Mouse (Mus musculus): ENCODE data around the gene Elmo2. TPM values are rescaled to one million over a fixed set of nuclear protein-coding genes. Genes with fewer than 3 reads are reported as not detected.

Elmo2 gene
- total RNA-seq, 1 experiment = 21.7 TPM

- H3K4me3 ChIP-seq (ENCODE audit: insufficient read depth in 1 of 2, low read depth in 1 of 2, low read length in 2 of 2, poor library complexity in 1 of 2, severe bottlenecking in 1 of 2) = no peak overlapping the region
- H3K9me3 ChIP-seq (ENCODE audit: control insufficient read depth, insufficient read depth, low read depth, low read length) = no peaks in the 10 kb centered on the region
- TF ChIP-seq ZNF384 (IDR thresholded peaks at IDR 0.05; ENCODE audit: low read depth, low read length) (no peak), CHD2 (IDR thresholded peaks at IDR 0.05; ENCODE audit: low read depth, low read length) (no peak), ZC3H11A (IDR thresholded peaks at IDR 0.05; ENCODE audit: borderline replicate concordance, low read depth, low read length) (no peak), HCFC1 (IDR thresholded peaks at IDR 0.05; ENCODE audit: borderline replicate concordance, insufficient read depth, low read length) (no peak), MAFK (IDR thresholded peaks at IDR 0.05; ENCODE audit: insufficient read depth, low read depth, low read length) (no peak)
- no peak overlapping the region for H3K27ac ChIP-seq (ENCODE audit: insufficient read depth, low read depth, low read length, poor library complexity, severe bottlenecking)
- peaks cover 0 to 13% of the 10 kb centered on the region in 2 experiments; a peak in 3 of 4 replicates for H3K4me1 ChIP-seq (ENCODE audit: control insufficient read depth in 2 of 2, insufficient read depth in 2 of 2, low read length in 2 of 2, poor library complexity in 1 of 2)
- H3K36me3 ChIP-seq (ENCODE audit: control insufficient read depth, insufficient read depth, low read length, poor library complexity, severe bottlenecking) = no peaks in the 10 kb centered on the region
- H3K9ac ChIP-seq (ENCODE audit: insufficient read depth, low read depth, low read length, poor library complexity, severe bottlenecking) = no peak overlapping the region
- no peak for DNase-seq (ENCODE audit: low read depth, low spot score)
- in situ Hi-C loops (cut with MboI; ENCODE audit: low sequenced_read_pairs in 2 of 2, unreplicated experiment in 2 of 2) = no loop called here
Measured at GRCm38 (mm10) chr2:165323484-165323883, 2.8 kb downstream of the Elmo2 start.

GRCm38 (mm10) chr2:165321981-165322735 lies 4.1 kb downstream of the Elmo2 start:
- DNase-seq (ENCODE audit: low read depth, low spot score) = no peak
- TF ChIP-seq CHD2 (IDR thresholded peaks at IDR 0.05; ENCODE audit: low read depth, low read length) = no peak

GRCm38 (mm10) chr2:165321381-165321888 lies 4.8 kb downstream of the Elmo2 start:
- H3K36me3 ChIP-seq (ENCODE audit: control insufficient read depth, insufficient read depth, low read length, poor library complexity, severe bottlenecking) = peaks cover 2% of the 10 kb centered on the region; the same call in 1 of the 2 replicates
- no peak overlapping the region for H3K27ac ChIP-seq (ENCODE audit: insufficient read depth, low read depth, low read length, poor library complexity, severe bottlenecking)
- no peak overlapping the region for H3K9ac ChIP-seq (ENCODE audit: insufficient read depth, low read depth, low read length, poor library complexity, severe bottlenecking)
- peaks cover 0 to 23% of the 10 kb centered on the region in 2 experiments; a peak in 2 of 4 replicates for H3K4me1 ChIP-seq (ENCODE audit: control insufficient read depth in 2 of 2, insufficient read depth in 2 of 2, low read length in 2 of 2, poor library complexity in 1 of 2)
- TF ChIP-seq ZNF384 (IDR thresholded peaks at IDR 0.05; ENCODE audit: low read depth, low read length) (no peak), HCFC1 (IDR thresholded peaks at IDR 0.05; ENCODE audit: borderline replicate concordance, insufficient read depth, low read length) (no peak), ZC3H11A (IDR thresholded peaks at IDR 0.05; ENCODE audit: borderline replicate concordance, low read depth, low read length) (no peak), CHD2 (IDR thresholded peaks at IDR 0.05; ENCODE audit: low read depth, low read length) (no peak), MAFK (IDR thresholded peaks at IDR 0.05; ENCODE audit: insufficient read depth, low read depth, low read length) (no peak)
- DNase-seq (ENCODE audit: low read depth, low spot score) = no peak
- in situ Hi-C loops (cut with MboI; ENCODE audit: low sequenced_read_pairs in 2 of 2, unreplicated experiment in 2 of 2) = no loop called here
- H3K4me3 ChIP-seq (ENCODE audit: insufficient read depth in 1 of 2, low read depth in 1 of 2, low read length in 2 of 2, poor library complexity in 1 of 2, severe bottlenecking in 1 of 2) = no peak overlapping the region
- no peaks in the 10 kb centered on the region for H3K9me3 ChIP-seq (ENCODE audit: control insufficient read depth, insufficient read depth, low read depth, low read length)

More at GRCm38 (mm10) chr2:165321981-165322735, 4.1 kb downstream of the Elmo2 start:
- H3K4me1 ChIP-seq (ENCODE audit: control insufficient read depth in 2 of 2, insufficient read depth in 2 of 2, low read length in 2 of 2, poor library complexity in 1 of 2) = peaks cover 0 to 18% of the 10 kb centered on the region in 2 experiments; a peak in 3 of 4 replicates
- no peaks in the 10 kb centered on the region for H3K9me3 ChIP-seq (ENCODE audit: control insufficient read depth, insufficient read depth, low read depth, low read length)
- H3K36me3 ChIP-seq (ENCODE audit: control insufficient read depth, insufficient read depth, low read length, poor library complexity, severe bottlenecking) = peaks cover 2% of the 10 kb centered on the region; the same call in 1 of the 2 replicates
- in situ Hi-C loops (cut with MboI; ENCODE audit: low sequenced_read_pairs in 2 of 2, unreplicated experiment in 2 of 2) = no loop called here
- H3K4me3 ChIP-seq (ENCODE audit: insufficient read depth in 1 of 2, low read depth in 1 of 2, low read length in 2 of 2, poor library complexity in 1 of 2, severe bottlenecking in 1 of 2) = no peak overlapping the region
- H3K9ac ChIP-seq (ENCODE audit: insufficient read depth, low read depth, low read length, poor library complexity, severe bottlenecking) = no peak overlapping the region
- no peak overlapping the region for H3K27ac ChIP-seq (ENCODE audit: insufficient read depth, low read depth, low read length, poor library complexity, severe bottlenecking)

GRCm38 (mm10) chr2:165320531-165321150 lies 5.6 kb downstream of the Elmo2 start:
- Histone ChIP-seq H3K9me3 (ENCODE audit: control insufficient read depth, insufficient read depth, low read depth, low read length) (no peaks in the 10 kb centered on the region), H3K36me3 (ENCODE audit: control insufficient read depth, insufficient read depth, low read length, poor library complexity, severe bottlenecking) (peaks cover 5% of the 10 kb centered on the region; the same call in 1 of the 2 replicates), H3K27ac (ENCODE audit: insufficient read depth, low read depth, low read length, poor library complexity, severe bottlenecking) (no peak overlapping the region), H3K4me1 (ENCODE audit: control insufficient read depth in 2 of 2, insufficient read depth in 2 of 2, low read length in 2 of 2, poor library complexity in 1 of 2) (peaks cover 0 to 23% of the 10 kb centered on the region in 2 experiments; a peak in 2 of 4 replicates), H3K4me3 (ENCODE audit: insufficient read depth in 1 of 2, low read depth in 1 of 2, low read length in 2 of 2, poor library complexity in 1 of 2, severe bottlenecking in 1 of 2) (no peak overlapping the region), H3K9ac (ENCODE audit: insufficient read depth, low read depth, low read length, poor library complexity, severe bottlenecking) (no peak overlapping the region)
- in situ Hi-C loops (cut with MboI; ENCODE audit: low sequenced_read_pairs in 2 of 2, unreplicated experiment in 2 of 2) = no loop called here
- TF ChIP-seq CHD2 (IDR thresholded peaks at IDR 0.05; ENCODE audit: low read depth, low read length) (no peak), ZC3H11A (IDR thresholded peaks at IDR 0.05; ENCODE audit: borderline replicate concordance, low read depth, low read length) (no peak), ZNF384 (IDR thresholded peaks at IDR 0.05; ENCODE audit: low read depth, low read length) (no peak)
- DNase-seq (ENCODE audit: low read depth, low spot score) = no peak
